Mouse (Mus musculus): Measurements from ENCODE around the gene Ube2k.
"Not testable (repeated sequence)": the region's sequence is repeated elsewhere in the genome, so short reads cannot be mapped to it uniquely, and the experiment has no call there.

Ube2k gene

DNA sequence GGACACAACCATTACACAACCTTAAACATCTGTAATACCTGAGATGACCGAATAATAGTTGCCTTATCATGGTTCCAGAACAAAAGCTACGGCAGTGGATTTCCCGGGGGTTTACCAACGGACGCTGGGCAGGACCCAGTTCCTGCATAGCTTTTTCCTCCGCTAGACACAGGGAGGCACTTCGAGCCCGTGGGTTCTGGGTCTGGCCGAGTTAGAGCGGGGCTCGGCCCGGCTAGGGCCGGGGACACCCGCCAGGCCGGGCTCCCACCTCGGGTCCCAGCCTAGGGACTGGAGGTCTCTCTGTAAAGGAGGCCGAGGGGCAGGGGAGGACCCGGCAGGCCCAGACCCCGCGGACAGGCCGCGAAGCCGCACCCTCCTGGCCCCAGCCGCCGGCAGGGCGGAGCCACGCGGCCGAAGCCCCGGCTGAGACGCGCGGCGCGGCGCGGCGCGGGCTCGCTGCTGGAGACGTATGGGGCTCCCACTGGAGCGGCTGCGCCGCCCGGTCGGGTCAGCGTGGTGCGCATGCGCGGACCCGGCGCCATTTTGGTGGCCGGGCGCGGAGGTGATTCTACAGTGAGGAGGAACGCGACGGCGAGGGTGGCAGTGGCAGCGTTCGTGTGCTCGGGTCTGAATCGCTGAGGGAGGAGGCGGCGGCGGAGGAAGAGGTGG, at the start of gene Ube2k, which contains the start of gene Smim14:
Gene Ube2k, plus strand, starts transcription at position 483 of the 669 bp plus-strand sequence.
Gene Smim14, minus strand, starts transcription at position 434 of the 669 bp plus-strand sequence.
- peak; percentile 96 for DNase-seq

DNA sequence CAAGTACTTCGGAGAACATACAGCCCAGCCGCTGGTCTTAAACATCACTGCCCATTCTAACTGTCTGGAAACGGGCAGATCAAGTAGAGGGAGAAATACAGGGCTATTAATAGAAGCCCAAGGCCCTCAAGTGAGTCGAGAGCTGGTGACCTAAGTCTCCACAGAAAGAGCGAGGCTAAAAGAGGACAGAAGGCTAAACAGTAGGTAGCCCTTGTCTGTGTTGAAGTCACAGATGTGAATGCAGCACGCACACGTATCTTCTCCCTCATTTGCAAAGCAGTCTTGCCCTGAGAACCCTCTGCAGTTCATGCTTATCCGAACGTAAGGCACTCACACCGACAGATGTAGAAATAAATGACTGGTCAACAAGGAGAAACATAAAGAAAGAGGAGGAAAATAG, 49.7 kb upstream of the Ube2k start:
- no peak for DNase-seq

DNA sequence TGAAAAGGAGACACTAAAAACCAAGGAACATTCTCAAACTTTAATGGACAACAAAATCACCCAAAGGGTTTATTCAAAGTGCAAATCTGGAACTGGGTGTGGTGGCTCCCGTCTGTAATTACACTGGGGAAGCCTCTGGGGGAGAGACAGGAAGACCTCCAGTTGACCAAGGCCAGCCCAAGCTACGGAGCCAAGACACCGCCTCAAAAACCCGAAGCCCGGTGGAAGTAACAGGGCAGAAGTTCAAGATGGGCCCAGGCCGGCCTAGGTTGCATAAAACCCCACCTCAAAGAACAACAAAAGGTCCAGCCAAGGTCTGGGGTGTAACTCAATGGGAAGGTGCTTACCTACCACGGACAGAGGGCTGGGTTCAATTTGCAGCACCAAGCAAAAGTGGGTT, 48.3 kb upstream of the Ube2k start:
- DNase-seq, result no peak

GRCm38 (mm10) chr5:65489830-65490229, 47.2 kb upstream of the Ube2k start:
- DNase-seq, result no peak

DNA sequence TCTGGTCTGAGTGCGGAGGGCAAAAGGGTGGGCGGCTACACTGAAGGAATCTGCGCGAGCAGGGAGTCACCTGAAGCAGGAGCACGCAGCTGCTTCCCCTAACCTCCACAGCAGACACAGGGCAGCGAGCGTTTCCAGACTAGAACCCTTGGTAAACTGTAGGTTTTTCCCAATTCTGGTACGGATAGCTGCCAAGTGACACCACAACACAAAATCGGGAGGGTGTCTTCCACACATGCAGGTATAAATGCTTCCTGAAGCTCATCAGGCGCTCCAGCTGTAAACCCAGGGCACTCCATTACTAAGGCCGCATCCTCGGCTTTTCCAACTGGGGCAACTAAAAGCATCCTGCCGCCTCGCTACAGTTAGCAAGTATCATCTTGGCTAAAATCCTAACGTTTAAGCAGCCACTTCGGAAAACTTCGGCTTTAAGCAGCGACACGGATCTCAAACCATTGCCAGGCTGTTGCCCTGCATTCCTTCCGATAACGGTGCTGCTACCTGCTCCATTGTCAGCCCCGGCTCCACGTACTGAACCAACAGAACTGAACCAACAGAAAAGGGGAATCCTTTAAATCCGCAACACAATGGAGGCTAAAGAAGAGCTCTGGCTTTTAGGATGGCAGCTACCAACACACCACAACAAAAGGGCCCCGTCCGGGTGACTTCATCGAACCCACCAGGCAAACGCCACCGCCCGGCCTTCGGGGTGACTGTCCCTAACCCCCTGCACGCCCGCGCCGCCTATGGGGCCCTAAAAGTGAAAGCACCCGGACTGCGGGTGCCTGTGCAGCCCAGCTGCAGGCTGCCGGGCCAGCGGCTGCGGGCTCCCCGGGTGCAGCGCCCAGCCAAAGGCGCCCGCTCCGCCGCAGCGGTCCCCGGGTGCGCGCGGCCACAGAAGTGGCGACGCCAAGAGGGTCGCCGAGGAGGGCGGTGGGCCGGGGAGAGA, 45.0 kb upstream of the Ube2k start:
- DNase-seq, result peak; percentile 67

- peak; percentile 90 for DNase-seq
These were observed 44.1 kb upstream of the Ube2k start, which contains the start of gene Gm43552 for GRCm38 (mm10) chr5:65492716-65493531. Gene Gm43552 (minus strand): TSS chr5:65492833.

DNA sequence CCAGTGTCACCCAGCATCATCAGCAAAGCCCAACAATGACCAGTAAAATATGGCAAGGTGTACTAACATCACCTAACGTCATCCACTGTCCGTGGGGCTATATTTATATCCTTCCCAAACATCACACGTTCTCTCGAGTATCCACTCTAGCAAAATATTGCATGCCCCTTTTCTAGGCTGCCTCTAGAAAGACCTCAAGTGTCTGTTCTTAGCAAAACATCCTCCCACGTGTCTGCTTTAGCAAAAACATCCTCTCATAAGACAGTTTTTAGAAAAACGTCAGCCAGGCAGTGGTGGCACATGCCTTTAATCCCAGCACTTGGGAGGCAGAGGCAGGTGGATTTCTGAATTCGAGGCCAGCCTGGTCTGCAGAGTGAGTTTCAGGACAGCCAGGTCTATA, 36.8 kb upstream of the Ube2k start:
- DNase-seq, result no peak

DNA sequence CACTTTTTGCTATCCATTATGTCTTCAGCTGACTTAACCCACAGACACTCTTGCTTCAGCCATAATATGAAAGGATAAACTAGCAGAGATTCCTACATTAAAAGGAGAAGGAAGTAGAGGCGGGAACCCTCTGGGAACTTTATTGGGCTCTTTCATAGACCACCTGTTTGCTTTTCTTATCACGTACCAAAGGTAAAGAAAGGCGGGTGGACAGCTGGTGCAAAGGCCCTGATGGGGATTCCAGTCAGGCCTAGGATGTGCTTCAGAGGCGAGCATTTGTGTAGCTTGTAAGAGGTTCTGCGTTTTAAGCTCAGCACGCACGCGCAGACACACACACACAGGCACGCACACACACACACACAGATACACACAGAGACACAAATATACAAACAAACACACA, 35.6 kb upstream of the Ube2k start:
- no peak for DNase-seq

GRCm38 (mm10) chr5:65505786-65506185, 31.2 kb upstream of the Ube2k start:
- DNase-seq, result no peak

DNA sequence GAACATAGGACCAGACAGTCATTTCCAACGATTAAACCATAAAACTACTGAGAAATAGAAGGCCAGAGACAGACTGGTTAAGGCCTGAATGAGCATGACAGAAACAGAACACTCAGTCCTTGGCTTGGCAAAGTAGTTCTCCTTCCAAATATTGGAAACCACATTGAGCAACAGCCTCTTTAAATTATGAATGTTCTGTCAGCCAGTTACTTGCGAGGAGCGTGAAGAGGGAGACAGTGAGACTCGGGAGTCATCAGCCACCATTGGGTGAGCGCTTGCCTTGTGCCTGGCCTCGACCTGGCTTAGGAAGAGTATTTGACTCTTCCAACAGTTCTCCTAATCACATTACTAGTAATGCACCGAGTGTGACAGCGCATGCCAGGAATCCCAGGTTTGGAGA, 28.6 kb upstream of the Ube2k start:
- no peak for DNase-seq

DNA sequence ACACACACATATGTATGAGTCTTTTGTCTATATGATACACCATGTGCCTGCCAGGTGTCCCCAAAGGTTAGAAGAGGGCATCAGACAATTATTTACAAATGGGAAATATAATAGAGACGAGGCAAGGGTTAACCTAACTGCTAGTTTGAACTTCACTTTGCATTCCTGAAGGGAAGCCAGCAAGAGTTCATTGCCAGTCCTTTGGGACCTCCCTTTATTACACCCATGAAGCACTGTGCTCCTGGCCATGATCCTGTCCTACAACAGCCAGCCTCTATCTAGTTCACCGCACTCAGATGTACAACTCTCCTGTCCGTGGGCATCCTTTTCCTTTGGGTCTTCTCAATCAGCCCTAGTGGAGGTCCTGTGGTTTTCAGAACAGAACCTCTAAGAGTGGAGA, 23.5 kb upstream of the Ube2k start:
- DNase-seq, result no peak

- DNase-seq, result no peak
These were observed 22.3 kb upstream of the Ube2k start for GRCm38 (mm10) chr5:65514635-65515278.

GRCm38 (mm10) chr5:65521803-65522202, 15.2 kb upstream of the Ube2k start:
- DNase-seq, result no peak

DNA sequence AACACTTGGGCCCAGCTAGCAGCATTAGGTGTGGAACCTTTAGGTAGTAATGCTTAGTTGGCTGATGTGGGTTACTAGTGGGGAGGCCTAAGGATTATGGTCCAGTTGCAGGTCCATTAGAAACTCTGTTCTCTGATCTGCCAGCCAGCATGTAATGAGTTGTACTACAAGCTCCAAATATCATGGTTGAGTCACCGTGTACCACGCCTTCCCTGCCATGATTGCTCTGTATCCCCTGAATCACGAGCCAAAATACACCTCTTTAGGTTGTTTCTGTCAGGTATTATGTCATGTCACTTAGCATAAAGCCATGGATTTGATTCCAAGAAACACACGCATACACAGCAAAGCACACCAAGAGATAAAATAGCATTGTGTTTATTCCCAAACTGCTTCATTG, 12.2 kb upstream of the Ube2k start:
- DNase-seq, result no peak

GRCm38 (mm10) chr5:65525674-65526443, 11.2 kb upstream of the Ube2k start:
- no peak for DNase-seq

DNA sequence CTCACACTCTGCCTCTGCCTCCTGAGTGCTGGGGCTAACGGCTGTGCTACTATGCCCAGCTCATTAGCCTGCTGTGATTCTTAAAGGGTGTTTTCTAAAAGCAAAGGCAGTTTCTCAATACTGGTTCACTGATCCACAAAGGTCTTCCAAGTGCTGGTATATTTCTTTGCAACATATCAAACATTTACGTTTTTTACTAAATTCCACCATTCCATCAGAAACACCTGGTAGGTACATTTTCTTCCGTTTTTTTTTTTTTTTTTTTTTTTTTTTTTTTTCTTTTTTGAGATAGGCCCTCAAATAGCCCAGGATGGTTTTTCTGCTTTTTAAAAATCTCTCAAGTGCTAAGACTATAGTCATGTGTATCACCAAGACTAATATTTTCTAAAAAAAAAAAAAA, 5.8 kb upstream of the Ube2k start:
- no peak for DNase-seq

- no peak for DNase-seq
These were observed 2.5 kb upstream of the Ube2k start for GRCm38 (mm10) chr5:65534496-65534895.

GRCm38 (mm10) chr5:65535457-65536067, 1.5 kb upstream of the Ube2k start:
- no peak for DNase-seq

- DNase-seq, result not testable (repeated sequence)
These were observed 966 bp upstream of the Ube2k start for GRCm38 (mm10) chr5:65536068-65536465.

- DNase-seq, result peak; percentile 42
These were observed 513 bp downstream of the Ube2k start for GRCm38 (mm10) chr5:65537420-65538071.

DNA sequence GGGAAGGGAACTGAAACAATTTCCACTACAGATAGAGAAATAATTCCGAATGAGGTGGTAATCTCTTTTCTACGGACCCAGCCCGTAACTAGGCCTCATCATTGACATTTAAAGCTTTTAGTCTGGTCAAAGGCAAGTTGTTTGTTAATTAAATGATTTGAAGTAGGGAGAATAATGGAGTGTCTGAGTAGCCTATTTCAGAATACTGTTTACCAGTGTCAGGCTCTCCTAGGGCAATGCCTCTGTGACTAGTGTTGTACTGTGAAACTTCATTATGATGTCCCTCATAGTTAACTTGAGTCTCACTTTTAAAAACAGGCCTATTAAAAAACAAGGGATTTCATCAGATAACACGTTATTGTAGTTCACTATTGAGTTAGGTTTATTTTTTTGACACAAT, 1.1 kb downstream of the Ube2k start:
- DNase-seq, result no peak
